Comparison of ENCODE assay signal across 8 mouse cellular contexts in the genomic region with DNA sequence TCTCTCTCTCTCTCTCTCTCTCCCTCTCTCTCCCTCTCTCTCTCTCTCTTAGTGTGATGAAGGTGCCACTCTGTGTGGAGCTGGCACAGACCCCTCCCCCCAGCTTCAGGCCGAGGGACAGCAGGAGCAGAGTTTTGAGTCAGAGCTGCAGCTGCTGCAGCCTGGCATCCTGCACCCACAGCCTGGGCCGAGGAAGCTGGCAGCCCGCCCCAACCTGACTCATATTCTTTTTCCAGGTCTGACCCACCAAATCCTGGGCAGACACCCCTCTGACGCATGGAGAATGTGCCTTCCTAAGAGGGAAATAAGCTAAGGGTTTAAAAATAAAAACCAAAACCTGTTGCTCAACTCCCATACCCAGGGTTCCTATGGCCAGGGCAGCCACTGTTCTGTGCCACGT. TPM values are rescaled to one million over a fixed set of nuclear protein-coding genes. Genes with fewer than 3 reads are reported as not detected.
DNase-seq lines count a peak whose midpoint lies in the region; ATAC-seq and TF ChIP-seq lines count a peak whose summit lies in the region.

No protein-coding gene starts in this region.

- no peak overlapping the region for H3K9ac ChIP-seq in CH12.LX (ENCODE audit: insufficient read depth, low read depth)

- no peak overlapping the region for H3K27ac ChIP-seq in CH12.LX (ENCODE audit: insufficient read depth, low read depth)

- DNase-seq in 3134 (ENCODE audit: extremely low read depth, insufficient read length, low spot score) (peak; percentile 98), CH12.LX (ENCODE audit: extremely low read depth) (no peak)
- peak; percentile 67 to 84 for DNase-seq in cerebellum, postnatal 14 days
- peak; percentile 60 to 84 for DNase-seq in gastrocnemius, postnatal 4 days (ENCODE audit: low spot score in 2 of 2)
- peak; percentile 90 for DNase-seq in layer of hippocampus, adult 9-11 months
- DNase-seq in right cerebral cortex, adult 18-20 months: peak; percentile 88
- no peak for DNase-seq in kidney, adult 9 months

- dilution Hi-C loops in CH12.LX (cut with MboI; ENCODE audit: extremely low pct_ligation_motif_present, extremely low pct_unique_long_range_greater_than_20kb, low sequenced_read_pairs): no loop called here

- no peak for TF ChIP-seq POLR2A in CH12.LX (IDR thresholded peaks at IDR 0.05; ENCODE audit: low read depth, low read length)

- no peak overlapping the region for H3K4me2 ChIP-seq in CH12.LX (ENCODE audit: insufficient read depth, low read depth, poor library complexity, severe bottlenecking)

- 0 out of 2 replicates have a peak, but pooled peaks have one; percentile 32 for TF ChIP-seq EP300 in CH12.LX (IDR thresholded peaks at IDR 0.05; ENCODE audit: low read length)

- in situ Hi-C loops in CH12.LX (cut with MboI; ENCODE audit: low pct_ligation_motif_present, low pct_unique_long_range_greater_than_20kb, low sequenced_read_pairs): no loop called here

- peaks cover 0 to 22% of the 10 kb centered on the region in 2 experiments for H3K36me3 ChIP-seq in CH12.LX (replicated peaks in 1 of 2; ENCODE audit: control insufficient read depth in 1 of 2, insufficient read depth in 1 of 2, low read length in 1 of 2)

- H3K4me1 ChIP-seq in CH12.LX (ENCODE audit: control insufficient read depth in 1 of 2, insufficient read depth in 2 of 2): peaks cover 34 to 96% of the 10 kb centered on the region in 2 experiments

- no peaks in the 10 kb centered on the region for H3K27me3 ChIP-seq in CH12.LX (replicated peaks)

- H3K79me2 ChIP-seq in CH12.LX (replicated peaks; ENCODE audit: control insufficient read depth, extremely low read depth, insufficient read depth, poor library complexity, severe bottlenecking): no peaks in the 10 kb centered on the region

- ATAC-seq in inflammation-experienced regulatory T-cells, adult 6 months: no peak

- H3K9me3 ChIP-seq in CH12.LX (replicated peaks; ENCODE audit: low read length): no peaks in the 10 kb centered on the region

- no peak for TF ChIP-seq RAD21 in CH12.LX (IDR thresholded peaks at IDR 0.05; ENCODE audit: low read depth, low read length)

- TF ChIP-seq CTCF in CH12.LX (conservative IDR thresholded peaks at IDR 0.05 in 1 of 2, IDR thresholded peaks at IDR 0.05 in 1 of 2; ENCODE audit: low read depth in 2 of 2, low read length in 2 of 2): no peak

- no peak overlapping the region for H3K4me3 ChIP-seq in CH12.LX (replicated peaks in 1 of 3; ENCODE audit: low read depth in 2 of 3, low read length in 2 of 3, poor library complexity in 1 of 3)

TF ChIP-seq in CH12.LX, 34 proteins besides CTCF, POLR2A, EP300 and RAD21:
- TF ChIP-seq CHD2 (IDR thresholded peaks at IDR 0.05; ENCODE audit: low read length) (0 out of 2 replicates have a peak, but pooled peaks have one; percentile 6), NELFE (IDR thresholded peaks at IDR 0.05; ENCODE audit: low read depth, low read length) (no peak)

RNA-seq across cellular contexts. Expression of gene Chst3, which starts 9.8 kb away (rescaled TPM):
- total RNA-seq in CH12.LX (2012; rRNA removed) (4.4 and 5.2 TPM in 2 replicates), CH12.LX (2014; rRNA removed) (7.4 and 7.5 TPM in 2 replicates)
- 11.0 and 12.2 TPM in 2 replicates for polyA plus RNA-seq in CH12.LX (2012; ENCODE audit: insufficient read length, low read depth)
- total RNA-seq in gastrocnemius, postnatal 4 days (2021): 1 to 10 TPM; 3.8 to 4.3 TPM
- polyA plus RNA-seq in inflammation-experienced regulatory T-cells, adult 6 months (2017; shearing (Covaris generic)): under 1 TPM in 2 of 3 experiments, not detected in 1; 0.36 to 0.40 TPM

Comparison
In these comparisons a context has a peak if more than half of its experiments do, and no peak if none do; other contexts are left out.
1. DNase-seq: peak in 3134 (single experiment), cerebellum, postnatal 14 days (2 of 2), gastrocnemius, postnatal 4 days (2 of 2), layer of hippocampus, adult 9-11 months (single experiment) and right cerebral cortex, adult 18-20 months (single experiment); none in CH12.LX (single experiment) and kidney, adult 9 months (single experiment).